Mouse (Mus musculus): ENCODE measurements at regions not wholly inside any gene's neighbourhood (a gene's known extent, or its start where the extent isn't known, plus 50 kb on each side); places are given as distances from the start of the nearest gene placed in this dataset.

DNA sequence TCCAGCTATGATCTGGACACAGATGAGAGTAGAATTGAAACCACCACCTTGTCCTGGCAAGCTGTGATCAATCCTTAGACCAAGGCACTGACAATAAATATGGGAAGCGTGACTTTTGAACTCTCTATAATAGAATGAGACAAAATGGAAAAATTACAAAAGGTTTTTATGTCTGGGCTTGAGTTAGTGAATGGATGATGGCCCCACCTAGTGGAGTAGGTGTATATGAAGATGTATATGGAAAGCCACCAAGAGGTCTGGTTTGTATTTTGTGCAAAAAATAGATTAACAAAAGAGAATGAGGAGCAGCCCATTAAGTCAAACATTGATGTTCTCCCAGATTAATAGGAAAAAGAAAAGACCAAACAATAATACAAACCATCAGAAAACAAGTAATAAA lies 172.5 kb downstream of the Tacr3 start:
- POLR2A ChIA-PET: no interaction called here
- CTCF ChIA-PET: no interaction called here

DNA sequence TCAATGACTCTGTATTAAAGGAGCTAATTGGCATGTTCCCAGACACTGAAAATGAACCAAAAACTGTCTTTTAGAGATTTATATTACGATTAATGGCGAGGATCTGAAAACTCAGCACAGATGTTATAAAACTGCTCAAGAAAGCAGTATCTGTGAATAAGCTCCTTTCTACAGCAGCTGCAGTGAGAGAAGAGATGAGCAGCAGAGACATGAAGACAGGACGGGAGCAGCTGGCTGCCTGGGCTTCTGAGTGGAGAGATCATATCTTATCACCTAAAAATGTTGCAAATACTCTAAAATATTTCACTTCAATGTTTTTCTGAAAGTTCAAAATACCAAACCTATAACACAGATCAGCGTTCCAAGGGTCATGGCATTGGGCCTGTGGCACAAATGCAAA lies 187.0 kb downstream of the Tacr3 start:
- ChIA-PET POLR2A (no interaction called here), CTCF (no interaction called here)

GRCm38 (mm10) chr3:135024366-135024765 lies 188.0 kb upstream of the Cenpe start:
- CTCF ChIA-PET: no interaction called here
- POLR2A ChIA-PET: no interaction called here

- ChIA-PET POLR2A (no interaction called here), CTCF (no interaction called here)
These were observed 187.5 kb upstream of the Cenpe start for GRCm38 (mm10) chr3:135024799-135025198.

- POLR2A ChIA-PET: no interaction called here
These were observed 179.9 kb upstream of the Cenpe start for GRCm38 (mm10) chr3:135032483-135032882.

DNA sequence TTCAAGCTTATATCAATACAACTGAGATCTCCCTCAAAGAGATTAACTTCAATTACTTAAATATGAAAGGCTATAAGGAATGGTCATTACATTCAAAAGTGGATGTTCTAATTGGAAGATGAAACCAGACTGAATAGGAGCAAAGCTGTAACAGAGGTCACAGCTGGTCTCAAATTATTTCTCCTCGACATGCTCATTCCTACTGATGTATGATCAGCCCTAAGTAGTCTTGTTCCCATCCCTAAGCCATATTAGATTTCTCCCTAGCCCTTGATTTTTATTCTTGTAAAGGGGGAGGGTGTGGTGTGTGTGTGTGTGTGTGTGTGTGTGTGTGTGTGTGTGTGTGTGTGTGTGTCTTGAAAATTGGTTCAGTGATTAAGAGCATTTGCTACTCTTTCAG lies 175.0 kb upstream of the Cenpe start:
- POLR2A ChIA-PET: no interaction called here
- CTCF ChIA-PET: no interaction called here

More at GRCm38 (mm10) chr3:135032483-135032882, 179.9 kb upstream of the Cenpe start:
- CTCF ChIA-PET: no interaction called here

- ChIA-PET CTCF (no interaction called here), POLR2A (no interaction called here)
These were observed 170.1 kb upstream of the Cenpe start for GRCm38 (mm10) chr3:135042195-135042594.

- POLR2A ChIA-PET: no interaction called here
These were observed 166.5 kb upstream of the Cenpe start for GRCm38 (mm10) chr3:135045769-135046277.

GRCm38 (mm10) chr3:135091487-135091886 lies 120.8 kb upstream of the Cenpe start:
- CTCF ChIA-PET: interaction anchor here in 1 of 4 experiments (0.7 kb wide), 1 partner anchor 121 kb away, joined by 3 read pairs; no protein-coding TSS in a partner anchor
- POLR2A ChIA-PET: interaction anchor here in 2 of 4 experiments (0.6 to 0.7 kb wide), 2 partner anchors 294 to 1282 kb away, joined by 3 to 5 read pairs; no protein-coding TSS in a partner anchor

More at GRCm38 (mm10) chr3:135045769-135046277, 166.5 kb upstream of the Cenpe start:
- CTCF ChIA-PET: interaction anchor here in 1 of 4 experiments (0.6 kb wide), 1 partner anchor 538 kb away, joined by 3 read pairs; no protein-coding TSS in a partner anchor

DNA sequence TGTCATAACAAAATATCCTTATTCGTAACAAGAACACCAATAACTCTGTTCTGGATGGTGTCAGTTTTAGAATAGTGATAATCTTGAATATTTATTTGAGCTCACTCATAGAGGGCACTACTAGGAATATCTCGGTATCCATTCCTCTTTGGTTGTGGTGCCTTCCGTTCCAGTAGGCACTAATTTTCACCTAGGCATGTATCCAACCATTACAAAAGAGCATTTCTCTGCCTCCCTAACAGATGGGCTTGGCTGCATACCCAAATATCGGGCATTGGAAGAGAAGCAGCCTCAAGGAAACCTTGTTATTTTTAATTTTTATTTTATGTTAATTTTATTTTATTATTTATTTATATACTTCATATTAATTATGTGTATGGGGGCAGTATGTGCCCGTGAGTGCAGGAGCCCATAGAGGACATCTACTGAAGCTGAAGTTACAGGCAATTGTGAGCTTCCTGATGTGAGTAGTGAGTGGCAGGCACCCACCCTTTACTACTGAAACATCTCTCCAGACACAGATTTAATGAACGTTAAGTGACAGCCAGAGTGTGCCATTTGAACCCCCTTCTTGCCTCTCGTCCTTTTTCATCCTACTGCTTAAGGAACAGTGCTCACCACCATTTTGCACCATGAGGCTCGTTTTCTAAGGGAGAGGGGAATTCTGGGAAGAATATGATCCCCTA lies 111.3 kb upstream of the Cenpe start:
- POLR2A ChIA-PET: no interaction called here
- CTCF ChIA-PET: no interaction called here

Data from embryonic stem cell, embryonic (primary cell).